Mouse (Mus musculus) gastrocnemius, adult 2 months (tissue): Measurements from ENCODE around the gene BC049715. TPM values are rescaled to one million over a fixed set of nuclear protein-coding genes. Genes with fewer than 3 reads are reported as not detected.
"Not testable (repeated sequence)": the region's sequence is repeated elsewhere in the genome, so short reads cannot be mapped to it uniquely, and the experiment has no call there.

Experiments
- DNase-seq: peaks from one replicate; pipeline ENCODE4 v3.0.0; 2022
- H3K27ac ChIP-seq: fragments of 200-600 bp; 2 replicates; pipeline ENCODE4 v1.8.1; 2022; ENCODE audit warnings: mild to moderate bottlenecking
- H3K4me3 ChIP-seq: fragments of 200-600 bp; 2 replicates; pipeline ENCODE4 v1.8.1; 2022; ENCODE audit warnings: mild to moderate bottlenecking, moderate library complexity
- CTCF ChIP-seq: fragments of 200-600 bp; IDR thresholded peaks from 2 replicates; pipeline ENCODE4 v1.8.1; 2022; ENCODE audit warnings: antibody characterized with exemption, mild to moderate bottlenecking, moderate library complexity
- intact Hi-C: fragments of 180-260 bp; cut with DNase I; formaldehyde crosslinking; loops from one replicate; pipeline ENCODE4 v1.15.1; 2025
- long read RNA-seq, 2 experiments: library from polyadenylated mRNA; stranded (forward); transcript quantifications; one replicate each; pipeline ENCODE4 v2.0.0; 2021
- total RNA-seq, 2 experiments: library from RNA; stranded (reverse); gene quantifications; 2 replicates each; pipeline ENCODE4 v1.2.3; 2021

BC049715 gene
- under 1 TPM in 1 of 2 experiments, not detected in 1; 0.28 TPM for total RNA-seq
- long read RNA-seq, experiment 1, result 0 reads
- long read RNA-seq, experiment 2, result 0 reads

DNA sequence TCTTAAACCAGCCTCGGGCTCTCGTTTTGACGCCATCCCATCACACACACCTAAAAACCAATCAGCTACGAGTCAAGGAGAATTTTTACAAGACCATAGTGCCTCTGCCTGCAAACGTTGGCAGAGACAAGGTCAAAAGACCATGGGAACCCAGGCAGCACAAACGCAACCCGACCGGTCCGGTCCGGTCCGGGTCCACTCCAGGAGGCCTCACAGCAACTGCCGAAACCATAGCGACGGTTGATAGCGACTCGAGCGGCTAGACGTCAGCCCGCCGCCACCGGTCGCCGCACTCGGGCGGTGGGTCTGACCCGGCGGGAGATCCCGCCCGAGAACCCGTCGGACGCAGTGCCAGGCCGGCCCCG is at the start of gene BC049715:
TSS of gene BC049715 (plus strand) at position 111 of the 365 bp plus-strand sequence.
- Histone ChIP-seq H3K4me3 (peak within 1 kb of the TSS; percentile 100), H3K27ac (peak within 1 kb of the TSS; percentile 97)
- no peak for TF ChIP-seq CTCF
- DNase-seq, result no peak
- intact Hi-C loops, result loop anchor here (1.0 kb wide), 1 partner anchor 23 kb away; the partner anchor contains the start of gene Hist4h4

DNA sequence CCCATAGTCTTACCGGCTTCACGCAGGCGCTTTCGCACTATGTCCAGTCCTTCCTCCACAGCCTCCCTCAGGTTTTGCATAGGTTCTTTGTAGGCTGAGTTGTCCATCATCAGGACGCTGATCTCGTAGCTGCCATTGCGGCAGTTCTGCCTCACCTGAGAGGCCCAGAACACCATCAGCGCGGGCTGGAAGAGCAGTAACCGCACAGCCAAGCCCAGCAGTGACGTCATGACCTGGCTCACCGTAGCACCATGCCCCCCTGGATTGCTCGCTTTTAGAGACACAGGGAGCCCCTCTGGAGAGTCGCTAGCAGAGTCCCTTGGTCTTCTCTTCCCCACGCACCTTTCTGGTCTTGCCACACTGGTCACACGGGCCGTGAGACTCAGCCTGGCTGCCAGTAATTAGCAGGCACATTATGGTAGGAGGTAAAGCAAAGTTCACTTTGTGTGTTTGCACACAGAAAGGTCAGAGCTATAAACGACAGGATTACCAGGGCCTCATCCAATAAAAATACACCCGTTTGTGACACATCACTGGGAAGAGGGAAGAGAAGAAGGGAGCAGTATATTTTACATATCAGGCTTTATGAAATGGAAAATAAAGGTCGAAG is 45.9 kb upstream of the BC049715 start, which contains the start of gene Gucy2c:
TSS of gene Gucy2c (minus strand) at position 389 of the 610 bp plus-strand sequence.
- Histone ChIP-seq H3K4me3 (no peak within 1 kb of the TSS), H3K27ac (no peak within 1 kb of the TSS)
- DNase-seq, result no peak
- intact Hi-C loops, result no loop called here
- TF ChIP-seq CTCF, result no peak

GRCm38 (mm10) chr6:136782146-136782545 is 45.3 kb upstream of the BC049715 start:
- no peak for DNase-seq
- TF ChIP-seq CTCF, result no peak
- Histone ChIP-seq H3K27ac (no peak overlapping the region), H3K4me3 (no peak overlapping the region)
- intact Hi-C loops, result no loop called here

- DNase-seq, result no peak
- intact Hi-C loops, result no loop called here
- no peak overlapping the region for H3K27ac ChIP-seq
Measured at GRCm38 (mm10) chr6:136782761-136783160, 44.7 kb upstream of the BC049715 start.

DNA sequence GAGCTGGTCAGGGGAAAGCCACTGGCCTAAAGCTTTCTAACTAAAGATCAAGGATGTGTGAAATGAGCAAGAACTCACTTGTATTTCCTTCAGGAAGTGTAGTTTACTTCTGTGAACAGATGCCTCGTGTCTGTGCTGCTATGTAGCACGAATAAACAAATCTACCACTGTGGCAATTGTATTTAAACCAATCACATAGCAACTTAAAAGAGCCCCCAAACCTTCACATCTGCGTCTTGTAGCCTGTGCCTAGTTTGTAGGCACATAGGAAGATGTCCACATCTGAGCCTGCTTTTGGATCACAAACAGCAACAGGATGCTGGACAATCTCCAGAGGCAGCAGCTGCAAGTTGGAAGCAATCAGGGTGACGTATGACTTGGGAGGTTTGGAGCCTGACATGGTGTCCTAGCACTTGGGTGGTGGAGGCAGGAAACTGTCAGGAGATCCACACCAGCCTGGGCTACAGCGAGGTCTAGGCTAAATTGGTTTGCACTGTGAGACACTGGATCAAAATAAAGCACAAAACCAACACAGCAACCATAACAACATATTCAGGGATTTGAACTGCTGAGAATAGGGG is 37.9 kb upstream of the BC049715 start:
- H3K27ac ChIP-seq, result peak overlapping the region; percentile 48
- no peak overlapping the region for H3K4me3 ChIP-seq
- intact Hi-C loops, result no loop called here
- peak; percentile 58 for DNase-seq
- no peak for TF ChIP-seq CTCF

More at GRCm38 (mm10) chr6:136782761-136783160, 44.7 kb upstream of the BC049715 start:
- no peak for TF ChIP-seq CTCF
- H3K4me3 ChIP-seq, result no peak overlapping the region

GRCm38 (mm10) chr6:136792884-136793758 is 34.3 kb upstream of the BC049715 start:
- no peak for TF ChIP-seq CTCF
- no peak for DNase-seq
- H3K4me3 ChIP-seq, result peak overlapping the region; percentile 54
- intact Hi-C loops, result no loop called here
- H3K27ac ChIP-seq, result no peak overlapping the region

- H3K4me3 ChIP-seq, result peak overlapping the region; percentile 54
Measured at GRCm38 (mm10) chr6:136793831-136794525, 33.4 kb upstream of the BC049715 start.

DNA sequence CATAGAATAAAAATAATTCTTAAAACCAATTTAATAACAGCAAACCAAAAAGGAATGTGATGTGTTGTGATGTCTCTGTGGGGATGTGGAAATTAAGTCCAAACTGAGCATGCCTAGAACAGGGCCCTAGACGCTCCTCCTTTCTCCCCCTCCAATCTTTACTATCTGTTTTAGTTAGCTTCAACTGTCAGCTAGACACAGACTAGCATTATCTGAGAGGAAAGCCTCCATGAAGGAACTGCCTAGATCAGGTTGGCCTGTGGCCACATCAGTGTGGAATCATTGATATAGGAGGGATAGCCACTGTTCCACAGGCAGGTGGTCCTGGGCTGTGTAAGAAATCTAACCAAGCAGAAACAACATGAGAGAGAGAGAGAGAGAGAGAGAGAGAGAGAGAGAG is 32.3 kb upstream of the BC049715 start:
- no peak overlapping the region for H3K4me3 ChIP-seq
- no peak for TF ChIP-seq CTCF
- intact Hi-C loops, result no loop called here
- no peak overlapping the region for H3K27ac ChIP-seq
- no peak for DNase-seq

More at GRCm38 (mm10) chr6:136793831-136794525, 33.4 kb upstream of the BC049715 start:
- no peak for TF ChIP-seq CTCF
- no peak for DNase-seq
- intact Hi-C loops, result no loop called here
- H3K27ac ChIP-seq, result no peak overlapping the region

- TF ChIP-seq CTCF, result no peak
- intact Hi-C loops, result no loop called here
- no peak for DNase-seq
- H3K4me3 ChIP-seq, result no peak overlapping the region
- no peak overlapping the region for H3K27ac ChIP-seq
Measured at GRCm38 (mm10) chr6:136795850-136796249, 31.6 kb upstream of the BC049715 start.

- DNase-seq, intact Hi-C loops, H3K4me3 ChIP-seq, H3K27ac ChIP-seq: not testable (repeated sequence)
Measured at GRCm38 (mm10) chr6:136797874-136798693, 29.3 kb upstream of the BC049715 start.

DNA sequence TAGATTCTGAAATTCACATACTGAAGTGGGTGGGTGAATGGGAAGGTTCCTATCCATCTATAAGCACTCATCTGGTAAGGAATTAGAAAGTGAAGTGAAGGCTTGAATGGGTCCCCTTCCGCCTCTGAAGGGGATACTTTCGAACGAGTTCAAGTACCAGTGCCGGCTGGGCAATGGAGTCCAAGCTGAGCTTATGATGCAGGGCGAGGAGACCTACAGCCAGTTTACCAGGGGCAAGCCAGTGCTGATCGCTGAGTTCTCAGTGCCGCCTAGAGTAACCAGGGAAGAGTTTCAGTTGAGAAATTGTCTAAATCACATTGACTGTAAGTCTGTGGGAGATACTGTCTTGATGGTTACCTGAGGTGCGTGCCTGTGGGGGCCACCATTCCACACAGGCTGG is 26.7 kb upstream of the BC049715 start:
- DNase-seq, result no peak
- no peak overlapping the region for H3K4me3 ChIP-seq
- H3K27ac ChIP-seq, result no peak overlapping the region
- intact Hi-C loops, result loop anchor here (10.0 kb wide), 1 partner anchor 256 kb away; no protein-coding TSS in a partner anchor
- no peak for TF ChIP-seq CTCF
